Mouse (Mus musculus) embryo, embryonic 11 days (tissue): ENCODE measurements around the gene Knop1.

Experiments
- DNase-seq: peaks from one replicate; pipeline ENCODE4 v3.0.0-alpha.2; 2015

Knop1 gene

DNA sequence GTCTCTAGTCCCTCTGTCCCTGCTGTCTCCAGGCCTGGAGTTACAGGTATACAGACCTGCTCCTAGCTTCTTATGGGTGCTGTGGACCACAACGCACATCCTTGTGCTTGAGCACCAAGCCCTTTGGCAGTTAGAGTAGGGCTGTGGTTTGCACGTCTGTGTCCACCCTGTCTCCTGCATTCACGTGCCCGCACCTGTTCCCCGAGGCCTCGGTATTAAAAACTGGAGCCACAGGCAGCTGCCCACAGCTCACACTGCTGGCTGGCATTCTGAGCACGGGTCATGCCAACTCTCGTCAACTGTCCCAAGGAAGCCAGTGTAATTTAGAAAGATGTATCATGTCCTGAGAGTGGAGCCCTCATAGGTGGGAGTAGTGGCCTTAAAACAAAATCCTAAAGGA, 60.3 kb downstream of the Knop1 start:
- no peak for DNase-seq

DNA sequence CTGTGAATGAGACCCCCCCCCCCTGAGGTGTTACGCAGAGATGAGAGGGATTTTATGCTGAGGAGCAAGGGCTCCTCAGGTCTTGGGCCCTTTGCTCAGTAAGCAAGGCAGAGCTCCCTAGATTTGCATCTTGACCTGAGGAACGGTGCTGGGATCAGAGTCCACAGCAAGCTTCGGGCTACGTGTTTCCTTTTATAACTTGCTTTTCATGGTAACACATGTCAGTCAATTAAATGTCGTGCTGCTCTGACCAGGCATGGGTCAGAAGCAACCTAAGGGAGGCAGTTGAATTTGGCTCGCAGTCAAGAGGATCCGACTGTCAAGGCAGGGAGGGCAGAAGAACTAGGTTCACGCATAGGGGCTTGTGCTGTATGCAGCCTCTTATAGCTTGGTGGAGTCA, 62.2 kb downstream of the Knop1 start:
- no peak for DNase-seq
